Mouse (Mus musculus) kidney, embryonic 14.5 days (tissue): ENCODE data around the gene Stk38. TPM values are rescaled to one million over a fixed set of nuclear protein-coding genes. Genes with fewer than 3 reads are reported as not detected.
A peak's percentile ranks its signal among the peaks of the same experiment; 100 is the strongest.

Experiments used
- ATAC-seq: fragments of 200-750 bp; cut with Nextera tagmentation; 2 replicates; pipeline ENCODE4 v1.8.0; 2017; ENCODE audit warnings: moderate number of reproducible peaks, mild to moderate bottlenecking, moderate TSS enrichment, moderate library complexity; ENCODE audit not compliant: low FRiP score, low TSS enrichment
- H3K27ac ChIP-seq: fragments of 300-500 bp; sonication (generic); 2 replicates; pipeline ENCODE4 v1.5.1; 2014; ENCODE audit warnings: low read depth, mild to moderate bottlenecking, low read length, moderate library complexity, mixed read lengths
- H3K27me3 ChIP-seq: fragments of 300-500 bp; sonication (generic); 2 replicates; pipeline ENCODE4 v1.6.1; 2014; ENCODE audit warnings: mild to moderate bottlenecking, low read length; ENCODE audit not compliant: control insufficient read depth, insufficient read depth
- H3K36me3 ChIP-seq: fragments of 300-500 bp; sonication (generic); 2 replicates; pipeline ENCODE4 v1.6.1; 2014; ENCODE audit warnings: low read length, mixed read lengths; ENCODE audit not compliant: control insufficient read depth, insufficient read depth
- H3K4me1 ChIP-seq: fragments of 300-500 bp; sonication (generic); 2 replicates; pipeline ENCODE4 v1.6.1; 2014; ENCODE audit warnings: low read length, mixed read lengths; ENCODE audit not compliant: control insufficient read depth, insufficient read depth
- H3K4me2 ChIP-seq: fragments of 300-500 bp; sonication (generic); replicated peaks from 2 replicates; pipeline ENCODE4 v1.6.1; 2014; ENCODE audit warnings: low read depth, mild to moderate bottlenecking, low read length
- H3K4me3 ChIP-seq: fragments of 300-500 bp; sonication (generic); 2 replicates; pipeline ENCODE4 v1.5.1; 2014; ENCODE audit warnings: mild to moderate bottlenecking, low read length
- H3K9ac ChIP-seq: fragments of 300-500 bp; sonication (generic); 2 replicates; pipeline ENCODE4 v1.6.1; 2014; ENCODE audit warnings: low read depth, mild to moderate bottlenecking, low read length, moderate library complexity
- H3K9me3 ChIP-seq: fragments of 300-500 bp; sonication (generic); 2 replicates; pipeline ENCODE4 v1.6.1; 2016; ENCODE audit warnings: low read length; ENCODE audit not compliant: control insufficient read depth
- WGBS: fragments of 180-500 bp; shearing (Covaris S2); extraction: QIAGEN DNeasy Blood & Tissue Kit; methylation state at CpG from one replicate; pipeline ENCODE4 v1.1.7; 2014; 5-methylcytosine and 5-hydroxymethylcytosine counted together
- polyA plus RNA-seq: library from polyadenylated mRNA; unstranded; fragments of >200 nt; fragmentation: Nextera tagmentation; extraction: Ambion mirVana; gene quantifications from 2 replicates; pipeline ENCODE4 v1.2.1, GENCODE M21; 2014

The Stk38 gene
- polyA plus RNA-seq, 1 experiment from 2014 or later, result 101 TPM

DNA sequence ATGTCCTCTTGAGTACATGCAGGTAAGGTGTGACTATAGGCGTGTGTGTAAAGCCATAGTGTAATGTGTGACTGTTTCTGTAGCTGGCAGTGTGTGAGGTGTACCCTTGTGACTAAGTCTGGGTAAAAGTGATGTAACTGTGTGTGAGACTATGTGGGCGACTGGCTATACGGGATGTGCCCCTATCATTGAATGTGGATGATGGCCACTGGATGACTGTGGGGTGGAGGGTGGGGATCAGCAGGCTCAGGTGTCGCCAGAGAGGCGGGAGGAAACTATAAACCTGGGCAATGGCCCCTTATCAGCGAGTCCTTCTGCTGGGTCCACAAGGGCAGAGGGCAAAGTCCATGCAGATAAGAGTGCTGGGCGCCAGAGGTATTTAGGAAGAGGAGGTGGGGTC is 42.1 kb upstream of the Stk38 start:
- Histone ChIP-seq H3K9ac (no peak overlapping the region), H3K27ac (no peak overlapping the region), H3K4me2 (no peak overlapping the region), H3K4me1 (peaks cover 18% of the 10 kb centered on the region), H3K27me3 (no peaks in the 10 kb centered on the region), H3K36me3 (peaks cover 20% of the 10 kb centered on the region), H3K9me3 (no peaks in the 10 kb centered on the region), H3K4me3 (no peak overlapping the region)
- WGBS, result 70% methylated on average over 7 of the region's 7 CpGs
- no peak for ATAC-seq

GRCm38 (mm10) chr17:29049508-29049889 is 41.7 kb upstream of the Stk38 start:
- no peaks in the 10 kb centered on the region for H3K9me3 ChIP-seq
- H3K36me3 ChIP-seq, result peaks cover 25% of the 10 kb centered on the region
- peaks cover 18% of the 10 kb centered on the region for H3K4me1 ChIP-seq
- no peak overlapping the region for H3K4me2 ChIP-seq
- no peak overlapping the region for H3K4me3 ChIP-seq
- no peak for ATAC-seq
- no peak overlapping the region for H3K27ac ChIP-seq
- no peak overlapping the region for H3K9ac ChIP-seq
- WGBS, result 75% methylated on average over 5 of the region's 5 CpGs
- H3K27me3 ChIP-seq, result no peaks in the 10 kb centered on the region

- 0 out of 2 replicates have a peak, but pooled peaks have one; percentile 8 for ATAC-seq
- peaks cover 12% of the 10 kb centered on the region for H3K4me1 ChIP-seq
- H3K9me3 ChIP-seq, result no peaks in the 10 kb centered on the region
- 16% methylated on average over 13 of the region's 13 CpGs for WGBS
- H3K9ac ChIP-seq, result no peak overlapping the region
- H3K4me3 ChIP-seq, result no peak overlapping the region
- H3K4me2 ChIP-seq, result no peak overlapping the region
- no peaks in the 10 kb centered on the region for H3K27me3 ChIP-seq
- peaks cover 30% of the 10 kb centered on the region for H3K36me3 ChIP-seq
- H3K27ac ChIP-seq, result no peak overlapping the region
Observed at GRCm38 (mm10) chr17:29048748-29049507, 41.1 kb upstream of the Stk38 start.

GRCm38 (mm10) chr17:29047697-29048514 is 40.1 kb upstream of the Stk38 start:
- no peak overlapping the region for H3K27ac ChIP-seq
- peaks cover 41% of the 10 kb centered on the region for H3K36me3 ChIP-seq
- no peak for ATAC-seq

GRCm38 (mm10) chr17:29046863-29047262 is 39.1 kb upstream of the Stk38 start:
- no peak overlapping the region for H3K27ac ChIP-seq

More at GRCm38 (mm10) chr17:29047697-29048514, 40.1 kb upstream of the Stk38 start:
- H3K4me3 ChIP-seq, result no peak overlapping the region
- peaks cover 9% of the 10 kb centered on the region; the same call in 1 of the 2 replicates for H3K4me1 ChIP-seq
- 61% methylated on average over 3 of the region's 3 CpGs for WGBS
- H3K9ac ChIP-seq, result no peak overlapping the region
- no peak overlapping the region for H3K4me2 ChIP-seq
- H3K9me3 ChIP-seq, result no peaks in the 10 kb centered on the region
- H3K27me3 ChIP-seq, result no peaks in the 10 kb centered on the region

DNA sequence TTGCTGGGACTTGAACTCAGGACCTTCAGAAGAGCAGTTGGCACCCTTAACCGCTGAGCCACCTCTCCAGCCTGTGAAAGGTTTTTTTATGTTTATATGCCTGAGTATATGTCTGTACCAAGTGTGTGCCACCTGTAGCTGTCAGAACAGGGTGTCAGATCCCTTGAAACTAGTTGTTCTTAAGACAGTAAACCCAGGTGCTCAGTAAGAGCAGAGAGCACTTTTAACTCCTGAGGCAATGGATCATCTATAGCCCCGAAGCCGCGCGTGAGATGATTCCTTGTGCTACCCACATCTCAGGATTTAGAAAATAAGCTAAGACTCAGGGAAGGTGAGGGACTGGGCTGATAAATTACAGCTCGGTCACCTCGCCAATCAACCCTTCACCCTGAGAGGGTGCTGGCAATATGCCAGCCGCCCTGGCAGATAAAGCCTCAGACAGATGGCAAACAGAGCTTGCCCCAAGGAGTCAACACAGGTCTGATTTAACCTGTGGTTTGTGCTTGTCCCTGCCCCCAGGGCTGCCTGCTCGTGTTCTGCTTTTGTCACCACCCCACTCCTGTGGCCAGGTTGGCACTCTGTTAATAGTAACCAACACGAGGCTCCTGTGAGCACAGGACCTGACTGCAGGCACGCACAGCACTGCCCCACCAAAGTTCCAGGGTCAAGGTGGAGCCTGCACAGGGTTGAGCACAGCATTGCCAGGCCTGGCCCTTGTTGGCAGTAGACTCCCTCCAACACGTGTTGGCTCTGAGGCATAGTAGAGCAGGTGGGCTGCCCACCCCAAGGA is 38.1 kb upstream of the Stk38 start:
- H3K27ac ChIP-seq, result no peak overlapping the region; the same call in 1 of the 2 replicates
- H3K9me3 ChIP-seq, result no peaks in the 10 kb centered on the region
- peaks cover 9% of the 10 kb centered on the region; the same call in 1 of the 2 replicates for H3K4me1 ChIP-seq
- no peak overlapping the region for H3K9ac ChIP-seq
- H3K36me3 ChIP-seq, result peaks cover 57% of the 10 kb centered on the region
- H3K27me3 ChIP-seq, result no peaks in the 10 kb centered on the region
- no peak overlapping the region for H3K4me2 ChIP-seq
- ATAC-seq, result peak; percentile 24
- no peak overlapping the region for H3K4me3 ChIP-seq
- WGBS, result 69% methylated on average over 12 of the region's 12 CpGs

More at GRCm38 (mm10) chr17:29046863-29047262, 39.1 kb upstream of the Stk38 start:
- peaks cover 9% of the 10 kb centered on the region; the same call in 1 of the 2 replicates for H3K4me1 ChIP-seq
- peaks cover 51% of the 10 kb centered on the region for H3K36me3 ChIP-seq
- no peak overlapping the region for H3K9ac ChIP-seq
- H3K27me3 ChIP-seq, result no peaks in the 10 kb centered on the region
- WGBS, result 95% methylated on average over 3 of the region's 3 CpGs
- H3K9me3 ChIP-seq, result no peaks in the 10 kb centered on the region
- no peak overlapping the region for H3K4me3 ChIP-seq
- H3K4me2 ChIP-seq, result no peak overlapping the region
- ATAC-seq, result no peak

DNA sequence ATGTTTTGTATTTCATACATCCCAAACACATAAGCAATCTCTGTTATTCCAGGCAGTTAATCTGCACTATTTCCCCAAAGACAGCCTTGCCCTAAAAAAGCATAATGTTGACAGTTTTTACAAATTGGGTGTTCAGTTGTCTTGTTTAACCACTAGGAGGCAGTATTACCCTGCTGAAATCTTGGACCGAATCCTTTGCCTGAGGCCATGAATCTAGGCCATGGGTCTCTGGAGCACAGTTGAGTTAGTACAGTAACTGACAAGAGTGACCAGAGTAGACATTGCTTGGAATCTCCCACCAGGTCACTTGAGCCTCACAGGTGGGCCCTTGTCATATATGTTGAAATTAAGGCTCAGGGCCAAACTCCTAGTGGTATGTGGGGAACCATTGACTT is 37.1 kb upstream of the Stk38 start:
- no peaks in the 10 kb centered on the region for H3K27me3 ChIP-seq
- no peaks in the 10 kb centered on the region for H3K4me1 ChIP-seq
- H3K9me3 ChIP-seq, result no peaks in the 10 kb centered on the region
- H3K9ac ChIP-seq, result no peak overlapping the region
- no peak overlapping the region for H3K27ac ChIP-seq
- WGBS, result 82% methylated on average over 1 of the region's 1 CpGs
- H3K4me3 ChIP-seq, result no peak overlapping the region
- H3K36me3 ChIP-seq, result peaks cover 67% of the 10 kb centered on the region
- no peak for ATAC-seq
- no peak overlapping the region for H3K4me2 ChIP-seq

DNA sequence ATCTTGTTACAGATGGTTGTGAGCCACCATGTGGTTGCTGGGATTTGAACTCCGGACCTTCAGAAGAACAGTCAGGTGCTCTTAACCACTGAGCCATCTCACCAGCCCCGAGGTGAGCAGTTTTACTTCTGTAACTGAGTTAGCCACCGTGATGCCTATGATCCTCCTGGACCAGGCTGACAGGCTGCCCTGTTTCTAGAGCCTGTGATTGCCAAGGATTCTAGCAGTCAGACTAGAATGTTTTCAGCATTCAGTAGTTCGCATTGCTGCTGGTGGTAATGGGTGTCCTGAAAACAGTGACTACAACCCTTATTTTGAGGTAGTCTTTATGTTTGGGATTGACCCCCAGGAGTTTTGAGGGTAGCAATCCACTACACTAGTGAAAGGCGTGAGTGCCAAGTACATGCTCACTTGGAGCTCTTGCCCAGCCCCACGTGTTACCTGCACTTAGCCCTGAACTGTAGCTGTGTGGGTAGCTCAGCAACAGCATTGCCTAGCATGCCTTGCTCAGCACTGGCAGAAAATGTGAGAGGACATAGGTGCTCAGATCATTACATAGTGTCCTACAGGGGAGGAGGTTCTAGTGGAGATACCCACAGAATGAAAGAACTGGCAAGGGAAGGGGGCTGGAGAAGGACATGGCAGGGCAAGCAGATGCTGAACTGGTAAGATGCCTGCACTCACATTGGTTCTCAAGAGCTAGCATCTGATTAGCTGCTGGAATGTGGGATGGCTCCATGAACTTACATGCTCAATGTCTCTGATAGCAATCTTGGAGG is 36.5 kb upstream of the Stk38 start:
- H3K36me3 ChIP-seq, result peaks cover 73% of the 10 kb centered on the region
- ATAC-seq, result no peak
- H3K4me1 ChIP-seq, result no peaks in the 10 kb centered on the region
- H3K27me3 ChIP-seq, result no peaks in the 10 kb centered on the region
- H3K4me3 ChIP-seq, result no peak overlapping the region
- no peaks in the 10 kb centered on the region for H3K9me3 ChIP-seq
- H3K4me2 ChIP-seq, result no peak overlapping the region
- no peak overlapping the region for H3K9ac ChIP-seq
- H3K27ac ChIP-seq, result no peak overlapping the region
- 87% methylated on average over 6 of the region's 6 CpGs for WGBS
